Mouse (Mus musculus) B cell, adult 62 days (primary cell): ENCODE results near the gene Cabp2. TPM values are rescaled to one million over a fixed set of nuclear protein-coding genes. Genes with fewer than 3 reads are reported as not detected.

Experiments used
- total RNA-seq: library from RNA; stranded (reverse); gene quantifications from 4 replicates; pipeline ENCODE4 v1.2.4, GENCODE M21; 2023

Gene Cabp2
- total RNA-seq = not detected in 4 replicates

GRCm38 (mm10) chr19:4081394-4081793 lies at the start of gene Cabp2:
Cabp2 (plus strand) TSS chr19:4081578.

GRCm38 (mm10) chr19:4037788-4038232 lies 43.6 kb upstream of the Cabp2 start, which contains the start of gene Gstp1:
Gstp1 (minus strand) TSS chr19:4037985.

GRCm38 (mm10) chr19:4045966-4046865 lies 35.2 kb upstream of the Cabp2 start, which contains the start of gene Gstp2:
Gstp2 (minus strand) TSS chr19:4046023.

GRCm38 (mm10) chr19:4059069-4059740 lies 22.2 kb upstream of the Cabp2 start, which contains the start of gene Gstp3:
Gstp3 (minus strand) TSS chr19:4059569.

GRCm38 (mm10) chr19:4096642-4097440 lies 15.5 kb downstream of the Cabp2 start, which contains the start of gene Cdk2ap2:
Cdk2ap2 (plus strand) TSS chr19:4097182.

GRCm38 (mm10) chr19:4099837-4100717 lies 18.7 kb downstream of the Cabp2 start, which contains the start of gene Pitpnm1:
Pitpnm1 (plus strand) TSS chr19:4099998.

GRCm38 (mm10) chr19:4125741-4126696 lies 44.6 kb downstream of the Cabp2 start, which contains the start of gene Aip:
Aip (minus strand) TSS chr19:4125858.

Other genes with a start within 250 kb of the Cabp2 start
- 65.0 to 81.7 TPM (median 68.1 TPM) in 4 replicates for gene Chka, start 229.8 kb upstream of the Cabp2 start, total RNA-seq
- gene Tcirg1, start 174.4 kb upstream of the Cabp2 start, total RNA-seq = 141 to 154 TPM (median 146 TPM) in 4 replicates
- gene Ndufs8, start 168.8 kb upstream of the Cabp2 start, total RNA-seq = 73.8 to 87.1 TPM (median 81.3 TPM) in 4 replicates
- 7.6 to 9.4 TPM (median 8.4 TPM) in 4 replicates for gene Aldh3b1, start 151.8 kb upstream of the Cabp2 start, total RNA-seq
- 533 to 593 TPM (median 563 TPM) in 4 replicates for gene Unc93b1, start 146.4 kb upstream of the Cabp2 start, total RNA-seq
- gene Aldh3b3, start 122.9 kb upstream of the Cabp2 start, total RNA-seq = 0.15 TPM in 1 of 4 replicates, not detected in the others
- gene Aldh3b2, start 109.2 kb upstream of the Cabp2 start, total RNA-seq = 0.26 to 0.36 TPM in 2 of 4 replicates, not detected in the others
- not detected in 4 replicates for gene Acy3, start 95.0 kb upstream of the Cabp2 start, total RNA-seq
- gene Tbx10, start 88.8 kb upstream of the Cabp2 start, total RNA-seq = not detected in 4 replicates
- 16.1 to 21.0 TPM (median 19.8 TPM) in 4 replicates for gene Nudt8, start 81.0 kb upstream of the Cabp2 start, total RNA-seq
- gene Gm49405, start 81.0 kb upstream of the Cabp2 start, total RNA-seq = 3.1 to 6.8 TPM (median 4.0 TPM) in 4 replicates
- 7.1 to 12.1 TPM (median 10.4 TPM) in 4 replicates for gene Doc2g, start 78.3 kb upstream of the Cabp2 start, total RNA-seq
- gene Ndufv1, start 68.8 kb upstream of the Cabp2 start, total RNA-seq = 73.3 to 94.8 TPM (median 89.7 TPM) in 4 replicates
- 137 to 169 TPM (median 145 TPM) in 4 replicates for gene Gstp1, start 43.6 kb upstream of the Cabp2 start, total RNA-seq
- 8.8 to 22.4 TPM (median 15.9 TPM) in 4 replicates for gene Gstp2, start 35.6 kb upstream of the Cabp2 start, total RNA-seq
- not detected in 4 replicates for gene Gstp3, start 22.0 kb upstream of the Cabp2 start, total RNA-seq
- gene Cdk2ap2, start 15.6 kb downstream of the Cabp2 start, total RNA-seq = 119 to 136 TPM (median 129 TPM) in 4 replicates
- 195 to 200 TPM (median 198 TPM) in 4 replicates for gene Pitpnm1, start 18.4 kb downstream of the Cabp2 start, total RNA-seq
- 95.2 to 103 TPM (median 98.9 TPM) in 4 replicates for gene Aip, start 44.3 kb downstream of the Cabp2 start, total RNA-seq
- 0.14 to 0.31 TPM (median 0.27 TPM) in 3 of 4 replicates, not detected in the other for gene Gpr152, start 58.2 kb downstream of the Cabp2 start, total RNA-seq
- gene Cabp4, start 62.5 kb downstream of the Cabp2 start, total RNA-seq = 0.88 to 1.4 TPM (median 1.2 TPM) in 4 replicates
- gene Coro1b, start 67.0 kb downstream of the Cabp2 start, total RNA-seq = 129 to 166 TPM (median 137 TPM) in 4 replicates
- gene Ptprcap, start 72.0 kb downstream of the Cabp2 start, total RNA-seq = 341 to 368 TPM (median 348 TPM) in 4 replicates
- gene Rps6kb2, start 81.8 kb downstream of the Cabp2 start, total RNA-seq = 50.3 to 55.6 TPM (median 50.9 TPM) in 4 replicates
- gene Carns1, start 93.9 kb downstream of the Cabp2 start, total RNA-seq = 93.0 to 107 TPM (median 97.9 TPM) in 4 replicates
- gene Tbc1d10c, start 109.7 kb downstream of the Cabp2 start, total RNA-seq = 255 to 266 TPM (median 262 TPM) in 4 replicates
- gene Ppp1ca, start 110.5 kb downstream of the Cabp2 start, total RNA-seq = 377 to 398 TPM (median 383 TPM) in 4 replicates
- 51.5 to 59.3 TPM (median 55.6 TPM) in 4 replicates for gene Rad9a, start 120.1 kb downstream of the Cabp2 start, total RNA-seq
- gene Clcf1, start 132.7 kb downstream of the Cabp2 start, total RNA-seq = 141 to 150 TPM (median 148 TPM) in 4 replicates
- gene AC109138.7, start 132.8 kb downstream of the Cabp2 start, total RNA-seq = 5.9 TPM in 1 of 4 replicates, not detected in the others
- gene Pold4, start 150.3 kb downstream of the Cabp2 start, total RNA-seq = 206 to 223 TPM (median 211 TPM) in 4 replicates
- gene Ssh3, start 187.6 kb downstream of the Cabp2 start, total RNA-seq = 26.5 to 33.7 TPM (median 27.9 TPM) in 4 replicates
- gene Ankrd13d, start 201.6 kb downstream of the Cabp2 start, total RNA-seq = 26.4 to 33.1 TPM (median 28.4 TPM) in 4 replicates
- gene Grk2, start 224.6 kb downstream of the Cabp2 start, total RNA-seq = 529 to 561 TPM (median 549 TPM) in 4 replicates